Mouse (Mus musculus) embryo, embryonic 10.5 days (tissue): ENCODE results near the gene Nhsl1.
"Not testable (repeated sequence)": the region's sequence is repeated elsewhere in the genome, so short reads cannot be mapped to it uniquely, and the experiment has no call there.

Source experiments
- DNase-seq: peaks from one replicate; pipeline ENCODE4 v3.0.0-alpha.2; 2015; ENCODE audit warnings: low spot score

Gene Nhsl1

GRCm38 (mm10) chr10:18445603-18446358 is 127.0 kb downstream of the Nhsl1 start:
- DNase-seq = peak; percentile 41

GRCm38 (mm10) chr10:18446359-18446820 is 127.6 kb downstream of the Nhsl1 start:
- peak; percentile 76 for DNase-seq

- no peak for DNase-seq
These were observed 128.5 kb downstream of the Nhsl1 start for GRCm38 (mm10) chr10:18447299-18447698.

- not testable (repeated sequence) for DNase-seq
These were observed 130.1 kb downstream of the Nhsl1 start for GRCm38 (mm10) chr10:18448896-18449295.

GRCm38 (mm10) chr10:18453380-18453779 is 134.6 kb downstream of the Nhsl1 start:
- peak; percentile 82 for DNase-seq

GRCm38 (mm10) chr10:18454161-18454560 is 135.4 kb downstream of the Nhsl1 start:
- DNase-seq = no peak

- DNase-seq = no peak
These were observed 136.6 kb downstream of the Nhsl1 start for GRCm38 (mm10) chr10:18455301-18455920.

GRCm38 (mm10) chr10:18457808-18458475 is 139.2 kb downstream of the Nhsl1 start:
- DNase-seq = no peak

GRCm38 (mm10) chr10:18461336-18461735 is 142.6 kb downstream of the Nhsl1 start:
- DNase-seq = no peak

GRCm38 (mm10) chr10:18463071-18463841 is 144.5 kb downstream of the Nhsl1 start:
- DNase-seq = peak; percentile 14

GRCm38 (mm10) chr10:18468396-18468795 is 149.6 kb downstream of the Nhsl1 start:
- no peak for DNase-seq

- peak; percentile 90 for DNase-seq
These were observed 150.7 kb downstream of the Nhsl1 start for GRCm38 (mm10) chr10:18469279-18470135.

- peak; percentile 44 for DNase-seq
These were observed 151.7 kb downstream of the Nhsl1 start for GRCm38 (mm10) chr10:18470351-18471060.

- DNase-seq = no peak
These were observed 152.9 kb downstream of the Nhsl1 start for GRCm38 (mm10) chr10:18471648-18472047.

- no peak for DNase-seq
These were observed 156.3 kb downstream of the Nhsl1 start for GRCm38 (mm10) chr10:18475126-18475525.

GRCm38 (mm10) chr10:18478294-18478693 is 159.5 kb downstream of the Nhsl1 start:
- no peak for DNase-seq

- DNase-seq = no peak
These were observed 160.5 kb downstream of the Nhsl1 start for GRCm38 (mm10) chr10:18479285-18479684.

GRCm38 (mm10) chr10:18480836-18481235 is 162.1 kb downstream of the Nhsl1 start:
- no peak for DNase-seq

- peak; percentile 46 for DNase-seq
These were observed 163.9 kb downstream of the Nhsl1 start for GRCm38 (mm10) chr10:18482558-18483141.

GRCm38 (mm10) chr10:18483658-18484057 is 164.9 kb downstream of the Nhsl1 start:
- DNase-seq = no peak
